Mouse (Mus musculus) forebrain, embryonic 11.5 days (tissue): ENCODE measurements around the gene Ankdd1b. TPM values are rescaled to one million over a fixed set of nuclear protein-coding genes. Genes with fewer than 3 reads are reported as not detected.
A peak's percentile ranks its signal among the peaks of the same experiment; 100 is the strongest.

Experiments used
- ATAC-seq: fragments of 200-750 bp; cut with Nextera tagmentation; replicated peaks from 2 replicates; pipeline ENCODE4 v1.8.0; 2017; ENCODE audit warnings: moderate TSS enrichment; ENCODE audit not compliant: low FRiP score
- DNase-seq: peaks from one replicate; pipeline ENCODE4 v3.0.0-alpha.2; 2017; ENCODE audit warnings: low spot score
- H3K27ac ChIP-seq: fragments of 300-500 bp; sonication (generic); 2 replicates; pipeline ENCODE4 v1.5.1; 2014; ENCODE audit warnings: low read depth, low read length
- H3K27me3 ChIP-seq: fragments of 300-500 bp; sonication (generic); 2 replicates; pipeline ENCODE4 v1.6.1; 2014; ENCODE audit warnings: mild to moderate bottlenecking, low read length, mixed read lengths; ENCODE audit not compliant: control insufficient read depth, insufficient read depth
- H3K36me3 ChIP-seq: fragments of 300-500 bp; sonication (generic); 2 replicates; pipeline ENCODE4 v1.6.1; 2014; ENCODE audit warnings: mild to moderate bottlenecking, low read length, moderate library complexity, mixed read lengths; ENCODE audit not compliant: control insufficient read depth, insufficient read depth
- H3K4me1 ChIP-seq: fragments of 300-500 bp; sonication (generic); replicated peaks from 2 replicates; pipeline ENCODE4 v1.6.1; 2014; ENCODE audit warnings: low read length, mixed read lengths; ENCODE audit not compliant: control insufficient read depth, insufficient read depth
- H3K4me2 ChIP-seq: fragments of 300-500 bp; sonication (generic); 2 replicates; pipeline ENCODE4 v1.6.1; 2014; ENCODE audit warnings: low read depth, mild to moderate bottlenecking, low read length, moderate library complexity, mixed read lengths; ENCODE audit not compliant: severe bottlenecking
- H3K4me3 ChIP-seq: fragments of 300-500 bp; sonication (generic); 2 replicates; pipeline ENCODE4 v1.5.1; 2014; ENCODE audit warnings: low read depth, low read length
- H3K9ac ChIP-seq: fragments of 300-500 bp; sonication (generic); 2 replicates; pipeline ENCODE4 v1.6.1; 2014; ENCODE audit warnings: low read length
- H3K9me3 ChIP-seq: fragments of 300-500 bp; sonication (generic); 2 replicates; pipeline ENCODE4 v1.6.1; 2016; ENCODE audit warnings: low read length, mixed read lengths; ENCODE audit not compliant: control insufficient read depth
- WGBS: fragments of 180-500 bp; shearing (Covaris S2); extraction: QIAGEN DNeasy Blood & Tissue Kit; methylation state at CpG from one replicate; pipeline ENCODE4 v1.1.7; 2014; 5-methylcytosine and 5-hydroxymethylcytosine counted together
- polyA plus RNA-seq: library from polyadenylated mRNA; unstranded; fragments of >200 nt; fragmentation: Nextera tagmentation; extraction: Ambion mirVana; gene quantifications from 2 replicates; pipeline ENCODE4 v1.2.1, GENCODE M21; 2014

Gene Ankdd1b
- polyA plus RNA-seq, 1 experiment from 2014 or later = not detected

- no peak for DNase-seq
- Histone ChIP-seq H3K4me2 (no peak overlapping the region), H3K27ac (no peak overlapping the region), H3K4me1 (no peaks in the 10 kb centered on the region), H3K4me3 (no peak overlapping the region), H3K9ac (no peak overlapping the region), H3K36me3 (peaks cover 5% of the 10 kb centered on the region; the same call in 1 of the 2 replicates), H3K9me3 (no peaks in the 10 kb centered on the region), H3K27me3 (no peaks in the 10 kb centered on the region)
- 92% methylated on average over 6 of the region's 6 CpGs for WGBS
- no peak for ATAC-seq
Measured at GRCm38 (mm10) chr13:96414384-96414783, 56.6 kb downstream of the Ankdd1b start.

GRCm38 (mm10) chr13:96408786-96409185 is 62.2 kb downstream of the Ankdd1b start:
- H3K4me2 ChIP-seq = no peak overlapping the region
- no peaks in the 10 kb centered on the region for H3K9me3 ChIP-seq
- H3K9ac ChIP-seq = no peak overlapping the region
- no peak overlapping the region for H3K27ac ChIP-seq
- DNase-seq (no peak), ATAC-seq (no peak)
- H3K4me3 ChIP-seq = no peak overlapping the region
- 87% methylated on average over 1 of the region's 1 CpGs for WGBS
- H3K36me3 ChIP-seq = peaks cover 2% of the 10 kb centered on the region; the same call in 1 of the 2 replicates
- no peaks in the 10 kb centered on the region for H3K4me1 ChIP-seq
- no peaks in the 10 kb centered on the region for H3K27me3 ChIP-seq

GRCm38 (mm10) chr13:96407040-96407439 is 64.0 kb downstream of the Ankdd1b start:
- Histone ChIP-seq H3K9ac (no peak overlapping the region), H3K27ac (no peak overlapping the region), H3K4me3 (no peak overlapping the region), H3K36me3 (peaks cover 2% of the 10 kb centered on the region; the same call in 1 of the 2 replicates), H3K9me3 (no peaks in the 10 kb centered on the region), H3K27me3 (no peaks in the 10 kb centered on the region), H3K4me2 (no peak overlapping the region), H3K4me1 (no peaks in the 10 kb centered on the region)
- DNase-seq (no peak), ATAC-seq (no peak)
- 71% methylated on average over 4 of the region's 4 CpGs for WGBS

GRCm38 (mm10) chr13:96405518-96405917 is 65.5 kb downstream of the Ankdd1b start:
- DNase-seq (no peak), ATAC-seq (no peak)
- 99% methylated on average over 2 of the region's 2 CpGs for WGBS
- Histone ChIP-seq H3K9ac (no peak overlapping the region), H3K4me3 (no peak overlapping the region), H3K4me2 (no peak overlapping the region), H3K9me3 (no peaks in the 10 kb centered on the region), H3K4me1 (no peaks in the 10 kb centered on the region), H3K27ac (no peak overlapping the region), H3K36me3 (peaks cover 1% of the 10 kb centered on the region; the same call in 1 of the 2 replicates), H3K27me3 (no peaks in the 10 kb centered on the region)

- H3K27ac ChIP-seq = no peak overlapping the region
- H3K4me2 ChIP-seq = no peak overlapping the region
- no peak overlapping the region for H3K9ac ChIP-seq
- no peak overlapping the region for H3K4me3 ChIP-seq
- no peaks in the 10 kb centered on the region for H3K27me3 ChIP-seq
- no peaks in the 10 kb centered on the region for H3K4me1 ChIP-seq
- ATAC-seq = no peak
- 96% methylated on average over 5 of the region's 5 CpGs for WGBS
- no peak for DNase-seq
- H3K36me3 ChIP-seq = peaks cover 3% of the 10 kb centered on the region; the same call in 1 of the 2 replicates
- H3K9me3 ChIP-seq = no peaks in the 10 kb centered on the region
Measured at GRCm38 (mm10) chr13:96401251-96401650, 69.7 kb downstream of the Ankdd1b start.

GRCm38 (mm10) chr13:96389301-96389700 is 81.7 kb downstream of the Ankdd1b start:
- H3K4me3 ChIP-seq = peak overlapping the region; percentile 61
- no peaks in the 10 kb centered on the region for H3K9me3 ChIP-seq
- H3K4me2 ChIP-seq = peak overlapping the region; percentile 60
- H3K4me1 ChIP-seq = peaks cover 6% of the 10 kb centered on the region
- H3K27ac ChIP-seq = no peak overlapping the region
- DNase-seq = no peak
- no peaks in the 10 kb centered on the region for H3K27me3 ChIP-seq
- ATAC-seq = no peak
- WGBS = 20% methylated on average over 2 of the region's 2 CpGs
- peaks cover 3% of the 10 kb centered on the region; the same call in 1 of the 2 replicates for H3K36me3 ChIP-seq
- H3K9ac ChIP-seq = peak overlapping the region; percentile 66

- Histone ChIP-seq H3K36me3 (peaks cover under 1% of the 10 kb centered on the region; the same call in 1 of the 2 replicates), H3K9ac (peak within 1 kb of the TSS; percentile 66), H3K4me3 (peak within 1 kb of the TSS; percentile 61), H3K4me2 (peak within 1 kb of the TSS; percentile 60), H3K9me3 (no peaks in the 10 kb centered on the region), H3K27ac (no peak within 1 kb of the TSS), H3K27me3 (no peaks in the 10 kb centered on the region), H3K4me1 (peaks cover 6% of the 10 kb centered on the region)
- WGBS = under 1% methylated on average over 44 of the region's 44 CpGs
- DNase-seq (peak; percentile 97), ATAC-seq (peak; percentile 100)
Measured at GRCm38 (mm10) chr13:96388042-96388888, 82.7 kb downstream of the Ankdd1b start, which contains the start of gene Poc5. Poc5 (plus strand) TSS chr13:96388294.

- H3K9ac ChIP-seq = no peak overlapping the region
- DNase-seq (no peak), ATAC-seq (no peak)
- H3K4me2 ChIP-seq = no peak overlapping the region
- no peak overlapping the region for H3K27ac ChIP-seq
- H3K4me3 ChIP-seq = no peak overlapping the region
- no peaks in the 10 kb centered on the region for H3K36me3 ChIP-seq
- no peaks in the 10 kb centered on the region for H3K9me3 ChIP-seq
- no peaks in the 10 kb centered on the region for H3K27me3 ChIP-seq
- 78% methylated on average over 4 of the region's 4 CpGs for WGBS
- H3K4me1 ChIP-seq = no peaks in the 10 kb centered on the region
Measured at GRCm38 (mm10) chr13:96377883-96378282, 93.1 kb downstream of the Ankdd1b start.
